Mouse (Mus musculus) ovary, postnatal 10 days (tissue): ENCODE measurements around the gene Dapk3.

ENCODE experiments used
- DNase-seq: peaks from one replicate; pipeline ENCODE4 v3.0.0; 2022; ENCODE audit warnings: low spot score

Dapk3 gene

GRCm38 (mm10) chr10:81242021-81242420 lies 59.2 kb downstream of the Dapk3 start:
- DNase-seq: no peak
